ENCODE assay signal across 7 mouse cellular contexts in genomic region chr15:88751564-88752402, GRCm38 (mm10). TPM values are rescaled to one million over a fixed set of nuclear protein-coding genes. Genes with fewer than 3 reads are reported as not detected.
DNase-seq lines count a peak whose midpoint lies in the region; ATAC-seq and TF ChIP-seq lines count a peak whose summit lies in the region.

Gene Zbed4 (plus strand): TSS chr15:88751660.

- H3K9ac ChIP-seq in CH12.LX (ENCODE audit: insufficient read depth, low read depth), result peak within 1 kb of the TSS; percentile 77

- in situ Hi-C loops in CH12.LX (cut with MboI; ENCODE audit: low pct_ligation_motif_present, low pct_unique_long_range_greater_than_20kb, low sequenced_read_pairs), result no loop called here

- H3K36me3 ChIP-seq in CH12.LX (replicated peaks in 1 of 2; ENCODE audit: control insufficient read depth in 1 of 2, insufficient read depth in 1 of 2, low read length in 1 of 2), result peaks cover 10 to 15% of the 10 kb centered on the region in 2 experiments
- peaks cover 23% of the 10 kb centered on the region for H3K36me3 ChIP-seq in forebrain, embryonic 10.5 days (replicated peaks)
- peaks cover 22% of the 10 kb centered on the region for H3K36me3 ChIP-seq in limb, embryonic 10.5 days
- no peaks in the 10 kb centered on the region for H3K36me3 ChIP-seq in small intestine, adult 2 months (ENCODE audit: control insufficient read depth, insufficient read depth, low read length)

- peaks cover 9 to 22% of the 10 kb centered on the region in 2 experiments for H3K4me1 ChIP-seq in CH12.LX (ENCODE audit: control insufficient read depth in 1 of 2, insufficient read depth in 2 of 2)
- peaks cover 25% of the 10 kb centered on the region for H3K4me1 ChIP-seq in forebrain, embryonic 10.5 days
- H3K4me1 ChIP-seq in limb, embryonic 10.5 days, result peaks cover 20% of the 10 kb centered on the region
- peaks cover 7% of the 10 kb centered on the region; the same call in 1 of the 2 replicates for H3K4me1 ChIP-seq in small intestine, adult 2 months (ENCODE audit: control insufficient read depth, insufficient read depth, insufficient read length, low read length)

- TF ChIP-seq POLR2A in CH12.LX (IDR thresholded peaks at IDR 0.05; ENCODE audit: low read depth, low read length), result no peak
- peak; percentile 45; the same call in 1 of the 2 replicates for TF ChIP-seq POLR2A in small intestine, adult 2 months (IDR thresholded peaks at IDR 0.05; ENCODE audit: low read depth, low read length)

- no peak for TF ChIP-seq RAD21 in CH12.LX (IDR thresholded peaks at IDR 0.05; ENCODE audit: low read depth, low read length)

- peak; percentile 65 for DNase-seq in CH12.LX (ENCODE audit: extremely low read depth)
- DNase-seq in T-cell, adult 2 months (ENCODE audit: low spot score), result peak; percentile 56
- peak; percentile 69 for DNase-seq in forebrain, embryonic 10.5 days (ENCODE audit: extremely low spot score, low spot score)
- peak; percentile 77 for DNase-seq in limb, embryonic 10.5 days (ENCODE audit: low spot score)
- peak; percentile 70 for DNase-seq in mesoderm, embryonic 11.5 days (ENCODE audit: low read depth, low spot score)

- H3K9me3 ChIP-seq in CH12.LX (replicated peaks; ENCODE audit: low read length), result no peaks in the 10 kb centered on the region
- H3K9me3 ChIP-seq in forebrain, embryonic 10.5 days, result no peaks in the 10 kb centered on the region
- H3K9me3 ChIP-seq in limb, embryonic 10.5 days (replicated peaks), result no peaks in the 10 kb centered on the region

- no peaks in the 10 kb centered on the region for H3K27me3 ChIP-seq in CH12.LX (replicated peaks)
- H3K27me3 ChIP-seq in forebrain, embryonic 10.5 days (ENCODE audit: poor library complexity, severe bottlenecking), result no peaks in the 10 kb centered on the region
- H3K27me3 ChIP-seq in limb, embryonic 10.5 days (ENCODE audit: low read depth, poor library complexity, severe bottlenecking), result no peaks in the 10 kb centered on the region
- no peaks in the 10 kb centered on the region for H3K27me3 ChIP-seq in small intestine, adult 2 months (ENCODE audit: control insufficient read depth, insufficient read depth, low read length)

- dilution Hi-C loops in CH12.LX (cut with MboI; ENCODE audit: extremely low pct_ligation_motif_present, extremely low pct_unique_long_range_greater_than_20kb, low sequenced_read_pairs), result no loop called here

- peak within 1 kb of the TSS; percentile 79 for H3K27ac ChIP-seq in CH12.LX (ENCODE audit: insufficient read depth, low read depth)
- peak within 1 kb of the TSS; percentile 98 for H3K27ac ChIP-seq in forebrain, embryonic 10.5 days
- H3K27ac ChIP-seq in limb, embryonic 10.5 days, result peak within 1 kb of the TSS; percentile 96
- peak within 1 kb of the TSS; percentile 76 for H3K27ac ChIP-seq in small intestine, adult 2 months (ENCODE audit: insufficient read depth, low read depth, low read length)

- TF ChIP-seq EP300 in CH12.LX (IDR thresholded peaks at IDR 0.05; ENCODE audit: low read length), result no peak

- ATAC-seq in hematopoietic stem cell, adult 5-6 weeks (replicated peaks in 1 of 2; ENCODE audit: insufficient read depth in 1 of 2, low FRiP score in 2 of 2, low TSS enrichment in 1 of 2, low read depth in 1 of 2, poor library complexity in 2 of 2, severe bottlenecking in 2 of 2), result peak in 1 of 2 experiments; percentile 34; a peak in 2 of 4 replicates

- H3K79me2 ChIP-seq in CH12.LX (replicated peaks; ENCODE audit: control insufficient read depth, extremely low read depth, insufficient read depth, poor library complexity, severe bottlenecking), result peaks cover 14% of the 10 kb centered on the region

- peak within 1 kb of the TSS; percentile 44 for H3K4me2 ChIP-seq in CH12.LX (ENCODE audit: insufficient read depth, low read depth, poor library complexity, severe bottlenecking)

- TF ChIP-seq CTCF in CH12.LX (conservative IDR thresholded peaks at IDR 0.05 in 1 of 2, IDR thresholded peaks at IDR 0.05 in 1 of 2; ENCODE audit: low read depth in 2 of 2, low read length in 2 of 2), result no peak
- no peak for TF ChIP-seq CTCF in small intestine, adult 2 months (IDR thresholded peaks at IDR 0.05; ENCODE audit: extremely low read depth, insufficient read length, insufficient replicate concordance, low read depth, low read length)

- peak within 1 kb of the TSS; percentile 76 to 98 (median 83) for H3K4me3 ChIP-seq in CH12.LX (replicated peaks in 1 of 3; ENCODE audit: low read depth in 2 of 3, low read length in 2 of 3, poor library complexity in 1 of 3)
- peak within 1 kb of the TSS; percentile 90 for H3K4me3 ChIP-seq in forebrain, embryonic 10.5 days
- peak within 1 kb of the TSS; percentile 95 for H3K4me3 ChIP-seq in limb, embryonic 10.5 days
- H3K4me3 ChIP-seq in small intestine, adult 2 months (ENCODE audit: low read depth, low read length), result peak within 1 kb of the TSS; percentile 94

- WGBS in forebrain, embryonic 10.5 days, result under 1% methylated on average over 118 of the region's 119 CpGs
- WGBS in limb, embryonic 10.5 days, result 2% methylated on average over 117 of the region's 119 CpGs
- WGBS in small intestine, adult 2 months, result under 1% methylated on average over 116 of the region's 119 CpGs

TF ChIP-seq in CH12.LX, 34 proteins besides CTCF, POLR2A, EP300 and RAD21:
- TF ChIP-seq MYC (IDR thresholded peaks at IDR 0.05; ENCODE audit: low read depth, low read length) (peak; percentile 59; the same call in 1 of the 2 replicates), BHLHE40 (IDR thresholded peaks at IDR 0.05; ENCODE audit: low read depth, low read length) (peak; percentile 78), IRF4 (IDR thresholded peaks at IDR 0.05; ENCODE audit: low read depth, low read length) (no peak), MAX (IDR thresholded peaks at IDR 0.05; ENCODE audit: low read length) (0 out of 2 replicates have a peak, but pooled peaks have one; percentile 37), RCOR1 (conservative IDR thresholded peaks at IDR 0.05; ENCODE audit: low read depth, low read length) (no peak), MXI1 (IDR thresholded peaks at IDR 0.05; ENCODE audit: low read depth, low read length) (peak; percentile 61)

RNA-seq across cellular contexts. Expression of gene Zbed4, which starts in this region (rescaled TPM):
- total RNA-seq in CH12.LX (2012; rRNA removed), result 13.8 and 16.7 TPM in 2 replicates
- total RNA-seq in CH12.LX (2014; rRNA removed), result 16.7 TPM in 2 replicates
- polyA plus RNA-seq in CH12.LX (2012; ENCODE audit: insufficient read length, low read depth), result 9.9 and 11.0 TPM in 2 replicates
- polyA plus RNA-seq in forebrain, embryonic 10.5 days (2016; fragmentation: Nextera tagmentation; extraction: Ambion mirVana), result 39.6 and 40.3 TPM in 2 replicates
- 35.7 and 39.1 TPM in 2 replicates for total RNA-seq in hematopoietic stem cell, adult 5-6 weeks (2017)
- 32.9 and 35.3 TPM in 2 replicates for polyA plus RNA-seq in limb, embryonic 10.5 days (2016; fragmentation: Nextera tagmentation; extraction: Ambion mirVana)
- polyA plus RNA-seq in small intestine, adult 2 months (2012; rRNA removed), result 2.9 and 3.9 TPM in 2 replicates
